Mouse (Mus musculus) brain, embryonic 14.5 days (tissue): ENCODE data around the gene Prkar1a. TPM values are rescaled to one million over a fixed set of nuclear protein-coding genes. Genes with fewer than 3 reads are reported as not detected.

Experiments
- DNase-seq: peaks from one replicate; pipeline ENCODE4 v3.0.0-alpha.2; 2011; ENCODE audit warnings: low read depth
- CTCF ChIP-seq: fragments of 200-500 bp; IDR thresholded peaks from 2 replicates; pipeline ENCODE4 v1.5.1; 2012; ENCODE audit warnings: inconsistent platforms, mild to moderate bottlenecking, moderate library complexity, borderline replicate concordance; ENCODE audit not compliant: insufficient read depth, insufficient read length; ENCODE audit errors: extremely low read depth
- POLR2A ChIP-seq: fragments of 200-500 bp; IDR thresholded peaks from 2 replicates; pipeline ENCODE4 v1.6.1; 2012; ENCODE audit warnings: mild to moderate bottlenecking, inconsistent platforms, borderline replicate concordance; ENCODE audit not compliant: poor library complexity, insufficient read depth, insufficient read length, severe bottlenecking; ENCODE audit errors: extremely low read depth
- polyA plus RNA-seq: library from polyadenylated mRNA; depleted of rRNA; stranded (reverse); fragments of >200 nt; gene quantifications from 2 replicates; pipeline ENCODE4 v1.2.3, GENCODE M21; 2012; rRNA removed

Gene Prkar1a
- 281 and 315 TPM in 2 replicates for polyA plus RNA-seq

DNA sequence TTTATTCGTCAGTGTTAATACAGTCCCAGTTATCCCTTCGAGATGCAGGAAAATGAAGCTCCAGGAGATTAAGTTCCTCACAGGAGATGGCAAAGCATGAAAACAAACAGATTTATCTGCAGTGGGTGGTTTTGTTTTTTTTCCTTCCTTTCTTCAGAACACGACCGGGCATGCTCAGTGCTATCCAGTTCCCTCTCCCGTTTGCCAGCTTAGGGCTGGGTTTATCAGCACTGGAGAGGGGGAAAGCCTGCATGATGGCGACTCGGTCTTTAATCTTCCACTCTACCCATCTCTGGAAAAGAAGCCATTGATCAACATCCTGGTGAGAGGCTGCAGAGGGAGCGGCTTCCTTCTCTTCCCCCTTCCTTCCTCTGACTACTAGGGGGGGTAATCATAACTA lies at the start of gene Prkar1a:
Gene Prkar1a (plus strand): TSS at position 200 of the 400 bp plus-strand sequence.
- DNase-seq = peak; percentile 73
- TF ChIP-seq POLR2A = peak; percentile 25; the same call in 1 of the 2 replicates
- no peak for TF ChIP-seq CTCF

GRCm38 (mm10) chr11:109607600-109607999 lies 41.6 kb upstream of the Prkar1a start:
- no peak for TF ChIP-seq POLR2A
- no peak for TF ChIP-seq CTCF
- no peak for DNase-seq

GRCm38 (mm10) chr11:109608976-109609625 lies 40.1 kb upstream of the Prkar1a start:
- DNase-seq = no peak
- TF ChIP-seq CTCF (no peak), POLR2A (no peak)

GRCm38 (mm10) chr11:109610046-109610794 lies 39.0 kb upstream of the Prkar1a start:
- TF ChIP-seq POLR2A = no peak
- TF ChIP-seq CTCF = no peak
- DNase-seq = peak; percentile 10

DNA sequence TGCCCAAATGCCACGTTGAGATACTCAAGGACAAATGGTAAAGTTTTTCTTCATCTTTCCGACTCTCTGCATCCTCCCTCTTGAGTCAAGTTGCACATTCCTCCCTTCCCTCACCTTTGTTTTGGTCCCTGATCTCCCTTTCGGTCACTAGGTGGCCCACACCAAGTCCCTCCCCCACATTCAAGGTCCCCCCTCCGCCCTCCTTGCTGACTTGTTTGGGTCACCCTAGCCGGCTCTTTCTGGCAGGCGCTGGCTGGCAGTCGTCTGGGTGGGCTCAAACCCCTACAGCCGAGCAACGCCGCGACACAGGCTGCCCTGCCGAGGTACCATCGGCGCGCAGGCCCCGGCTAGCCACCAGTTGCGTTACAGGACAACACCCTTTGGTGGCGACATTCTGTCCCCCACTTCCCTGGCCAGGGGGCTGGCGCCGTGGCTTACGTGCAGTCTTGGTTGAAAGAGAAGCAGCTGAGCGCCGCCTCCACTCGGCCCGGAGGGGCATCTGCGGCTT lies 38.4 kb upstream of the Prkar1a start:
- DNase-seq = no peak

GRCm38 (mm10) chr11:109611303-109612149 lies 37.7 kb upstream of the Prkar1a start, which contains the start of gene Wipi1:
Wipi1 (minus strand) TSS chr11:109611967.
- peak; percentile 99 for DNase-seq
- TF ChIP-seq POLR2A = peak; percentile 79; the same call in 1 of the 2 replicates
- TF ChIP-seq CTCF = no peak

More for the DNA sequence above, 38.4 kb upstream of the Prkar1a start:
- TF ChIP-seq CTCF = peak; percentile 5; the same call in 1 of the 2 replicates
- no peak for TF ChIP-seq POLR2A

DNA sequence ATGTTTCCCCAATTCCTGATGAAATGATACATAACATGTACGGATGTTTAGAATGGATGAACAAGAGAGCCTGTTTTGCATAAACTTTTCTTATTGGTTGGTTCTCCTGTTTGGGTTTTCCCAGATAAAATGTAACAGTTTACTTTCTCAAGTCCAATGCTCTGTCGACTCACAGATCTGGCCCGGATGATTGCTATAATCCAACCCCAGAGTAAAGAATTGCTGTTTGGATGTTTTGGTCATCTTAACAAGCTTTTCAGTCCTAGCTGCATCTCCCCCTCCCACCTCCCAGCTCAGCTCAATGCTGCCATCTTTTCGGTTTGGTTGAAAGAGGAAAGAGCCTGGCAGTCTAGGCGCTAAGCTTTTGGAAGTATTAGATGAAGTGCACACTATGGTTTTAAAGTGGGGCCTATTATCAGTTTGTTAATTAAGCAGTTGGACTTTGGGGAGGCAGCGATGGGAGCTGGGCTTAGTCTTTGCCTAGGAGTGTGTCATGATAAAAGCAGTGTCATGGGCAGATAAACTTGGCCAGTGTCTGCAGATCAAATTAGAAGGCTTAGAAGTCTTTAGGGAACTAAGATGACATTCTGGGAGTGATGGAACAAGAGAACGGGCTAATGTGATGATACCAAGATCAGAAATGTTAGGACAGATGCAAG lies 36.2 kb upstream of the Prkar1a start:
- TF ChIP-seq CTCF (no peak), POLR2A (no peak)
- no peak for DNase-seq

DNA sequence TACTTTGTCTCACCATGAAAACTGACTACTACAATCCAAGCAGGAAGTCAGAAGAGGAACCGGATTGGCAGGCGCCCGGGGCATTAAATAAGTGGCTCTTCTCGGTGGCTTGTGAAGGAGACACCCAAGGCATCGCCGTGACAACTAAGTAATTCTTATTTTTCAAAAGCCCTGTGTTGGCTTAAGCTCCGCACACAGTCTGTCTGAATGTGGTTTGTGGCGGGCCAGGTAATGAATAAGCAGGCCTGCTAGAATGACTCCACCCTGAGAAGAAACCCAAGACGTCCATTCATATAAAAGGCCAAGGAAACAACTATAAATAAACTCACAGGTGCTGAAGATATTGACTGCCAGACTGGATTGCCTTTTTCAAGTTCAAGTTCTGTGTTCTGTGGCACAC lies 33.9 kb upstream of the Prkar1a start:
- no peak for DNase-seq
- no peak for TF ChIP-seq POLR2A
- TF ChIP-seq CTCF = no peak

DNA sequence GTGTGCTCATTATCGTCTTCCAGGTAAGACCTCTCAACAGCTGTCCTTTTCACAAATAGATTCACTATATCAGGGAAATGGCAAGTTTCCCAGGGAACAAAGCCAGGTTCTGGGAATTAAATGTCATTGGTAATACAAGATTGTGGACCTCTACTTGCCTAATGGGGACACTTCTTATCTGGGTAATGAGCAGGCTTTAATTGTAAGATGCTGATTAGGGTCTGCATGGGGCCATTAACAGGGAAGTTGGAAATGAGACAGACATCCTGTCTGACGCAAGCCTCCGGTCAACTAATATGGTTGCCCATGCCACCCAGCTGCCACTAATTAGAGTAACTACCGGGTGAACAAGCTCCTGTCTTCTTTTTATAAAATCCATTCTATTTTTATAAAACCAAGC lies 32.9 kb upstream of the Prkar1a start:
- DNase-seq = peak; percentile 82
- TF ChIP-seq POLR2A = no peak
- TF ChIP-seq CTCF = no peak

DNA sequence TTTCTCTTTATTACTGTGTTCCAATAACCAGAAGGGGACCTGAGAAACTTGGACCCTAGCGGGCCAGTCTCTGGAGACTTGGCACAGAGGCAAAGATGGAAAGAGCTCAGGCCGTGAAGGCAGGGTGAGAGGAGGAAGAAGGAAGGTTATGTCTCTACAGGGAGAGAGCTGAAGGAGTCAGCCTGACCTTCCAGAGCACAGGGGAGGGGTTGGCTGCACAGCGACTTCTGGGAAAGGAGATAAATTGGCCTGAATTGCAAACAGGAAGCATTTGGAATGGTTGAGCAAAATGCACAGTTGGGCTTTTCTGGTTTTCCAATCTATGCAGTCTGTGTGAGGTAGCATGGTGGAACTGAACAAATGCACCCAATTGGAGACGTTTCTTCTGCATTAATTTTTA lies 32.4 kb upstream of the Prkar1a start:
- TF ChIP-seq POLR2A = no peak
- no peak for TF ChIP-seq CTCF
- DNase-seq = no peak

DNA sequence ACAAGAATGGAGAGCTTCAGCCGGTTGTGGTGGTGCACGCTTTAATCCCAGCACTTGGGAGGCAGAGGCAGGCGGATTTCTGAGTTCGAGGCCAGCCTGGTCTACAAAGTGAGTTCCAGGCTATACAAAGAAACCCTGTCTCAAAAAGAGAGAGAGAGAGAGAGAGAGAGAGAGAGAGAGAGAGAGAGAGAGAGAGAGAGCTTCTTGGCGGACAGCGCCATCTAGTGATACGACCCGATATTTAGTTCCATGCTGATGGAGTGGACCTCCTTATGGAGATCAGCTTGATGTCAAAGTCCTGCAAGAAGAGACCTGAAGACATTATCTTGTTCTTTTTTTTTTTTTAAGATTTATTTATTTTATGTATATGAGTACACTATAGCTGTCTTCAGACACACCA lies 30.1 kb upstream of the Prkar1a start:
- TF ChIP-seq CTCF = peak; percentile 50; the same call in 1 of the 2 replicates

DNA sequence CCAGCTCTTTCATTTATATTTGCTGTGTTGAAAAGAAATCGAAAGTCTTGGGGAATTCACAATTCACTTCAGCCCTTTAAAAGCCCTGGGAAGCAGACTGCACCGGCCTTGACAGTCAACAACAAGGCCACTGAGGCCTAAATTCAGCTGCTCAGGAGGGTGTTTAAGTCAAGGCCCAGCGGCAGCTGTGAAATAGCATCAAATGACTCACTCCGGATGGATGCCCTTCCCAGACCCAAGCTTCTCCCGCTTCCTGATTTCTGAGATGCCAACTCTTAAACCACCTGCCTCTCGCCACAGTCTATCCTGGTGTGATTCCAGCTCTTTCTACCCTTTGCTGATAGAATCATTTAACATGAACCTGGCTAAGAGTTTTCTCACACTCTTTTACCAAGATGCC lies 28.8 kb upstream of the Prkar1a start:
- TF ChIP-seq POLR2A (no peak), CTCF (no peak)

More for the DNA sequence above, 30.1 kb upstream of the Prkar1a start:
- peak; percentile 55 for DNase-seq

GRCm38 (mm10) chr11:109621183-109621582 lies 28.0 kb upstream of the Prkar1a start:
- TF ChIP-seq CTCF (peak; percentile 61), POLR2A (no peak)
- peak; percentile 72 for DNase-seq

More for the DNA sequence above, 28.8 kb upstream of the Prkar1a start:
- DNase-seq = no peak
